Mouse (Mus musculus): ENCODE measurements at regions not wholly inside any gene's neighbourhood (a gene's known extent, or its start where the extent isn't known, plus 50 kb on each side); places are given as distances from the start of the nearest gene placed in this dataset.

DNA sequence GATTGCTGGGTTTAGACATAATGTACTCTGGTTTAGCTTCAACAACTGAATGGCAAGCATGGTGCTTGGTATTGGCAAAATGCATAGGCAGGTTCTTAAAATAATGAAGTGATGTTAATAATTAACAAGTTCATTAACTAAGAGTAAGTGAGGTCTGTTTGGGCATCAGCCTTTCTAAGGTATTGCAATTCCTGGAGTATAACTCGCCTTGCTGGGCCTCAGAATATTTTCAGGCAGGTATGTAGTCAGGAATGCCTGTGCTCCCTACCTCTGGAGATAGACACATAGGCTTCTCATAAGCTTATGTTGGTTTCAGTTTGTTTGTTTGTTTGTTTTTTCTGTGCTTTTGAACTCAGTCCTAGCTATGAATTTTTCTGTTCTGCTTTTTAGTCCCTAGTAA is 731.0 kb upstream of the A1bg start:
- H3K27me3 ChIP-seq, result no peaks in the 10 kb centered on the region
- no peak for ATAC-seq (ENCODE audit: low FRiP score)
- H3K36me3 ChIP-seq, result no peaks in the 10 kb centered on the region
- no peak overlapping the region for H3K9ac ChIP-seq
- no peak overlapping the region for H3K27ac ChIP-seq
- H3K4me3 ChIP-seq, result no peak overlapping the region
- no peak overlapping the region for H3K4me2 ChIP-seq
- 82% methylated on average over 1 of the region's 1 CpGs for WGBS
- H3K9me3 ChIP-seq, result no peaks in the 10 kb centered on the region
- no peaks in the 10 kb centered on the region for H3K4me1 ChIP-seq (replicated peaks)

DNA sequence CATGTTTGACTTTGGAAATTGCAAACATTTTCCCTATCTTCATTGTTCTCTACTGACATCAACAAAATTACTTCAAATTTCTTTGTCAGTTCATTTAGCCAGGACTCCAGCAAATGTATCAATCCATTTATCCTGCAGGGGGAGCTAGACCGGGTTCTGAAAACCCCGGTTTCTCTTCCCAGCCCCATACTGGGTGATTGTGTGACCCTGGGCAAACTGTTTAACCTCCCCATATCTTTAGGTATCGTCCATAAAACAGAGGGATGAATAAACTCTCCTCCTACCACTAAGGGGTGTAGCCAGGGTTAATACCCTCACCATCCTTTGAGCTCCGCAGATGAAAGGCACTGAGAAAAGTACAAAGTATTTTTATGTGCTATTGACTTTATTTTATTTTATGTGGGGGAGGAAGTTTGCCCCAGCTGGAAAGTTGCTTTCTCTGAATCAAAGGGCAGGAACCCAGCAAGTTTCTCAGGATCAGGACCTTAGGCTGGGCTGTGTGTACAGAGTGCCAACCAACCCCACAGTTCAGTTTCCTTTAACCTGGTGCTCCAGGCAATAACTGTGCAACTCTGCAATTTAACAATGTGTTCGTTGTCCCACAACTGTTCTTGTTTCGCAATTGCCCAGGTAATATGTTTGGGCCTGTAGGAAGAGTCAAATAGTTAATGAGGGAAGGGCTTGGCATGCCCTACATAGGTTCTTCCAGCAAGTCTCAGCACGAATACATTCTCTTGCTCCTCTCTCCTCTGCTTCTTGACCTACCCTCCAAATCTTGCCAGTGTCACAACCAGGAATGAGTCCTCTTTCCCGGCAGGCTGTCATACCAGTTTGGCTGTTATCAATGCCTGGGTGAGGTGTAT is 696.1 kb upstream of the A1bg start:
- Histone ChIP-seq H3K9ac (no peak overlapping the region), H3K4me2 (no peak overlapping the region), H3K27ac (no peak overlapping the region), H3K27me3 (no peaks in the 10 kb centered on the region), H3K36me3 (no peaks in the 10 kb centered on the region), H3K4me1 (replicated peaks) (no peaks in the 10 kb centered on the region), H3K4me3 (no peak overlapping the region), H3K9me3 (no peaks in the 10 kb centered on the region)
- 81% methylated on average over 8 of the region's 8 CpGs for WGBS
- ATAC-seq (ENCODE audit: low FRiP score), result no peak

- Histone ChIP-seq H3K4me3 (no peak overlapping the region), H3K9ac (no peak overlapping the region), H3K27me3 (no peaks in the 10 kb centered on the region), H3K36me3 (no peaks in the 10 kb centered on the region), H3K4me2 (no peak overlapping the region), H3K9me3 (no peaks in the 10 kb centered on the region), H3K4me1 (replicated peaks) (no peaks in the 10 kb centered on the region), H3K27ac (no peak overlapping the region)
- no peak for ATAC-seq (ENCODE audit: low FRiP score)
- WGBS, result 88% methylated on average over 3 of the region's 3 CpGs
Measured at GRCm38 (mm10) chr15:61610662-61611061, 687.9 kb upstream of the A1bg start.

DNA sequence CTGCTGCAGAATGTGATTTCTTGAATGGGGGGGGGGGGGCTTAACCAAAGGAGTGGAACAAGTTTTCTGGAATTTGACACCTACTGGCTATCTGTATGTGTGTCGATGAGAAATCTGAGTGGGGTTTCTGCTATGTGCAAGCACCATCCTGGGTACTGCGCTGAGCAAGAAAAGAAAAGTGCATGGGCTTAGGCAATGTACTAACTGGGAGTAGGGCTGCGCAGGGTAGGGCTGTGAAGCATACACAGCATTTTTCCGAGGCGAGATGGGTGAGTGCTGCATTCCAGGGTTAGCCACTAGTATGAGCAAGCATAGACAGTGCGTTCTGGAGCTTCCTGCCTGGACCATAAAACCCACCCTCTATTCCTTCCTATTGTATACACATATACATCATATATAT is 686.8 kb upstream of the A1bg start:
- no peak overlapping the region for H3K4me3 ChIP-seq

DNA sequence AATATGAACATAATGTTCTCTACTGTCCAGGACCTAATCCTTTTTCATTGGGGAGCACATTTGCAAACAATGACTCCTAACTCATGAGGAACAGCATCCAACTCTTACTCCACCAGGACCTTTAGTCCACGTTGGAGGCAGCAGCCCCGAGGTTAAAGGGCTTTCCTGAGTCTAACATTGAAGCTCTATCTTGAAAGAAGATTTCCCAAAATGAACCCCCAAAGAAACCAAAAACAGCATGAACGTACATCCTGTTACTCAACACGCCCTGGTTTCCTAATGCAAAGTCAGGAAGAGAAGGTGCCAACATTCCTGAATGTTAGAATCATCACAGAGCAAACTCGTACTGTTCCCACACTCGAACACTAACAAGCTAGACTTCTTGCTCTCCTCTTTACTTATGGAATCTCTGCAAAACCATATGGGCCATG is 685.5 kb upstream of the A1bg start:
- H3K9me3 ChIP-seq, result no peaks in the 10 kb centered on the region
- ATAC-seq (ENCODE audit: low FRiP score), result no peak
- H3K4me3 ChIP-seq, result no peak overlapping the region
- H3K4me1 ChIP-seq (replicated peaks), result no peaks in the 10 kb centered on the region
- no peak overlapping the region for H3K4me2 ChIP-seq
- no peaks in the 10 kb centered on the region for H3K36me3 ChIP-seq
- H3K27ac ChIP-seq, result no peak overlapping the region
- 85% methylated on average over 6 of the region's 6 CpGs for WGBS
- no peaks in the 10 kb centered on the region for H3K27me3 ChIP-seq
- H3K9ac ChIP-seq, result no peak overlapping the region

More for the DNA sequence above, 686.8 kb upstream of the A1bg start:
- H3K27ac ChIP-seq, result no peak overlapping the region
- H3K36me3 ChIP-seq, result no peaks in the 10 kb centered on the region
- no peaks in the 10 kb centered on the region for H3K4me1 ChIP-seq (replicated peaks)
- no peak; the same call in 1 of the 2 replicates for ATAC-seq (ENCODE audit: low FRiP score)
- 91% methylated on average over 6 of the region's 6 CpGs for WGBS
- H3K4me2 ChIP-seq, result no peak overlapping the region
- H3K27me3 ChIP-seq, result no peaks in the 10 kb centered on the region
- H3K9ac ChIP-seq, result no peak overlapping the region
- H3K9me3 ChIP-seq, result no peaks in the 10 kb centered on the region

DNA sequence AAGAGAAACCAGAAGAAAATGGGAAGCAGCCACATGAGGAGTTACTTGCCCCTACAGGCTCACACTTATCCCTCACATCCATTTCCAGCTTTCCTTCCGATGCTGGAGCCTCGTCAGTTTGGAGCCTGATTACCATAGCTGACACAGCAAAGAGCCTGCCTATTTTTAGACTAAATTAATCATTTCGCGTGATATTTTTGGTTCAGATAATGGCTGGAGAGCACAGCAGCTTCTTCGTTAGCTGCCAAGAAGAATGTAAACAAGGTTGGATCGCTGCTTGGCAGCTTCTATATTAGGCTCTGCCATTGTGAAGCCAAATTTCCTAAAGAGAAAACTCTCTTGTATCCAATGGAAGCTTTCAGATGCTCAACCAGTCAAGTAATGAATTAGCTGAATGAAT is 676.9 kb upstream of the A1bg start:
- ATAC-seq (ENCODE audit: low FRiP score), result no peak
- Histone ChIP-seq H3K27ac (no peak overlapping the region), H3K4me1 (replicated peaks) (no peaks in the 10 kb centered on the region), H3K4me3 (no peak overlapping the region), H3K4me2 (no peak overlapping the region), H3K36me3 (no peaks in the 10 kb centered on the region), H3K9ac (no peak overlapping the region), H3K9me3 (no peaks in the 10 kb centered on the region), H3K27me3 (no peaks in the 10 kb centered on the region)
- WGBS, result 89% methylated on average over 6 of the region's 6 CpGs

GRCm38 (mm10) chr15:61596318-61596717 is 673.5 kb upstream of the A1bg start:
- H3K4me3 ChIP-seq, result no peak overlapping the region
- no peak overlapping the region for H3K9ac ChIP-seq
- no peaks in the 10 kb centered on the region for H3K4me1 ChIP-seq (replicated peaks)
- H3K36me3 ChIP-seq, result no peaks in the 10 kb centered on the region
- no peaks in the 10 kb centered on the region for H3K27me3 ChIP-seq
- no peak overlapping the region for H3K27ac ChIP-seq
- ATAC-seq (ENCODE audit: low FRiP score), result peak; percentile 49; the same call in 1 of the 2 replicates
- 34% methylated on average over 4 of the region's 4 CpGs for WGBS
- H3K9me3 ChIP-seq, result no peaks in the 10 kb centered on the region
- H3K4me2 ChIP-seq, result no peak overlapping the region

DNA sequence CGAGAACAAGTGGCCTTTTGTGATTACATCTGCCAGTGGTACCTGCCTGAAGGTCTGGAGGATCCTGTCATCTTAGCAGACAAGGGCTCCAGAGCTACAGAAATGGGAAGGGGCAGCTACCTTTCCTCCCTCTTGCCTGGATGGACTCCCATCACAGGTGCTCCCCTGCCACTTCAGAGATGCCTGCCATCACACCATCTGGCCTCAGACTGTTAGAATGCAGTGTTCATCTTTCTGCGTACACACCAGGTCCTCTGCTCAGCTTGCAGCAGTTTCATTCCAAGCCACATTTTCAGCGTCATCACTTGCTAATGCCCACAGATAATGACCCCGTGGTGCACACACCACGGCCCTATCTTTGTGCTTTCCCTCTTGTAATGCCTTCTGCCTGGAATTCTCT is 666.1 kb upstream of the A1bg start:
- H3K9ac ChIP-seq, result no peak overlapping the region
- 84% methylated on average over 5 of the region's 5 CpGs for WGBS
- H3K27me3 ChIP-seq, result no peaks in the 10 kb centered on the region
- no peaks in the 10 kb centered on the region for H3K36me3 ChIP-seq
- H3K4me1 ChIP-seq (replicated peaks), result no peaks in the 10 kb centered on the region
- H3K4me3 ChIP-seq, result no peak overlapping the region
- H3K4me2 ChIP-seq, result no peak overlapping the region
- H3K27ac ChIP-seq, result no peak overlapping the region
- no peaks in the 10 kb centered on the region for H3K9me3 ChIP-seq
- no peak for ATAC-seq (ENCODE audit: low FRiP score)

- H3K4me2 ChIP-seq, result no peak overlapping the region
- H3K9ac ChIP-seq, result no peak overlapping the region
- no peak overlapping the region for H3K4me3 ChIP-seq
- H3K27me3 ChIP-seq, result no peaks in the 10 kb centered on the region
- H3K9me3 ChIP-seq, result no peaks in the 10 kb centered on the region
- no peaks in the 10 kb centered on the region for H3K36me3 ChIP-seq
- 73% methylated on average over 2 of the region's 2 CpGs for WGBS
- no peaks in the 10 kb centered on the region for H3K4me1 ChIP-seq (replicated peaks)
- no peak overlapping the region for H3K27ac ChIP-seq
- ATAC-seq (ENCODE audit: low FRiP score), result no peak
Measured at GRCm38 (mm10) chr15:61582335-61582734, 659.5 kb upstream of the A1bg start.

DNA sequence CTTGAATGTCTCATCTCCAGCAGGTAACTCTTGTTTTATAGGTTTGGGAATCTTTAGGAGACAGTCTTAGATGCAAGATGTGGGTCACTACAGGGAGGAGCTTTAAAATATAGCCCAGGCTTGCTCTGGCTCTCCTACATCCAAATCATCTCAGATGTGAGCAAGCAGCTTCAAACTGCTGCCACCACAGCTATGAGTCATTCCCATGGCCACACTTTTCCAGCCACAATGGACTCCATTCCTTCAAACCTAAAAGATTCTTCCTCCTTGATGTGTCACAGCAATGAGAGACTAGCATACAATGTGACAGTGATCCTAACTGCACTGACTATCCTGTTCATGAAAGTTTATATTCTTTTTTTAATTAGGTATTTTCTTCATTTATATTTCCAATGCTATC is 640.5 kb upstream of the A1bg start:
- H3K36me3 ChIP-seq, result no peaks in the 10 kb centered on the region
- ATAC-seq (ENCODE audit: low FRiP score), result no peak
- no peaks in the 10 kb centered on the region for H3K4me1 ChIP-seq (replicated peaks)
- no peak overlapping the region for H3K27ac ChIP-seq
- no peak overlapping the region for H3K4me2 ChIP-seq
- H3K9me3 ChIP-seq, result no peaks in the 10 kb centered on the region
- no peak overlapping the region for H3K4me3 ChIP-seq
- no peaks in the 10 kb centered on the region for H3K27me3 ChIP-seq
- no peak overlapping the region for H3K9ac ChIP-seq

DNA sequence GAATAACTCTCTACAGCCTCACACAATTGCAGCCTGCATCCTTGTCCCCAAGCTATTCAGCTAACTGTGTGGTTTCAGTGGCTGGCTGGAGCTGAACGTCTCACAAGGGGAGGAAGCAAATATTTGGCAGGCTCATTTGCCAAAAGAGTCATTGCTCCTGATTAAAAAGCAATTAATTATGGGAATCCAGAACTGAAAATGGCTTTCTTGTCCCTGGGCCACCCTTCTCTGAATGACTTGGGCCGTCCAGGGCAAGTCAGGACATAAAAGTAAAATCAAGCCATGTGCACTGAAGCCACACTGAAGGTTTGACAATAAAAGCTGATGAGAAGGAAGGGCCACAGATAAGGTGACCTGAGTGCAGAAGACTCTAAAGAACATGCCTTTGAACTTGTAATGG is 639.4 kb upstream of the A1bg start:
- H3K27me3 ChIP-seq, result no peaks in the 10 kb centered on the region
- no peak for ATAC-seq (ENCODE audit: low FRiP score)
- WGBS, result 22% methylated on average over 2 of the region's 2 CpGs
- H3K9me3 ChIP-seq, result no peaks in the 10 kb centered on the region
- no peaks in the 10 kb centered on the region for H3K36me3 ChIP-seq
- no peak overlapping the region for H3K4me2 ChIP-seq
- no peaks in the 10 kb centered on the region for H3K4me1 ChIP-seq (replicated peaks)
- H3K4me3 ChIP-seq, result no peak overlapping the region
- H3K27ac ChIP-seq, result no peak overlapping the region
- no peak overlapping the region for H3K9ac ChIP-seq

DNA sequence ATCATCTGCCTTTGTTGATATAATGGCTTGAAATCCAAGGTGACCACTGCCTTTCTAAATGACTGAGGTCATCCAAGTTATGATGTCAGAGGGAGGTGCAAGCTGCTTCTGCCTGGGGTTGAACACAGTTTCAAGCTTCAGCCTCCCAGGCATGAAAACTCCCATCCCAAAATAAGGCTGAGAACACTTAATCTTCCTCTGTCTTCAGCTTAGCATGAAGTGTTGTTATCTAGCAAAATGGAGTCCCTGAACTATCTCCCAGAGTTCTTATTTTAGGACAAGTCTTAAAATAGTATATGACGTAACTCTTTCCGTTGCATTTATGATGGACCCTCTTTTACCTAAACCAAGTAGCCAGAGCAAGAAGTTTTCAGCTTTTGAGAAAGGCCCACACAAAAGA is 631.1 kb upstream of the A1bg start:
- Histone ChIP-seq H3K9me3 (no peaks in the 10 kb centered on the region), H3K9ac (no peak overlapping the region), H3K4me2 (no peak overlapping the region), H3K27me3 (no peaks in the 10 kb centered on the region), H3K27ac (no peak overlapping the region), H3K36me3 (no peaks in the 10 kb centered on the region), H3K4me1 (replicated peaks) (no peaks in the 10 kb centered on the region), H3K4me3 (no peak overlapping the region)
- ATAC-seq (ENCODE audit: low FRiP score), result no peak
- WGBS, result 95% methylated on average over 2 of the region's 2 CpGs

- no peak for ATAC-seq (ENCODE audit: low FRiP score)
- WGBS, result 26% methylated on average over 8 of the region's 8 CpGs
- H3K4me2 ChIP-seq, result no peak overlapping the region
- no peaks in the 10 kb centered on the region for H3K4me1 ChIP-seq (replicated peaks)
- no peaks in the 10 kb centered on the region for H3K36me3 ChIP-seq
- H3K9ac ChIP-seq, result no peak overlapping the region
- no peak overlapping the region for H3K4me3 ChIP-seq
- H3K27me3 ChIP-seq, result no peaks in the 10 kb centered on the region
- no peaks in the 10 kb centered on the region for H3K9me3 ChIP-seq
- no peak overlapping the region for H3K27ac ChIP-seq
Measured at GRCm38 (mm10) chr15:61553081-61553680, 630.4 kb upstream of the A1bg start.

All from hindbrain, embryonic 13.5 days (tissue).